Mouse (Mus musculus) spleen, adult 12 weeks (tissue): ENCODE measurements around the gene Olfr1505.

ENCODE experiments used
- DNase-seq: peaks from one replicate; pipeline ENCODE4 v3.0.0; 2022; ENCODE audit warnings: low spot score

Gene Olfr1505

DNA sequence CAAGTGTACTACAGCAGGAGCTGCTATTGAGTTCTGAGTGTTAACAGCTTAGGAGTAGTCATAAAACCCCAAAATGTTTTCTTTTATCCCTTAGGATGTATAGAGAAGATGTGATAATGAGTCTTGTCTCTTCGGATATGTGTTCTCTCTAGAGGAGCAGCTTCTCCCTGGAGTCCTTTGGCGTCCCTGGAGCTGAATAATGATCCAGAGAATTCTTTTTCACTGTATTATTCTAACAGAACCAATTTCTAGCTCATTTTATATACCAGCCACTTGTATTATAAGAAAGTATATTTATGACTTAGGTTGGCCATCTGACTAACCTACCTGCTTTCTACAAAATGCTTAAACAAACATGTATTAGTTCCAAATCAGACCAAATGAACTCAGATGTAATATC lies at the start of gene Olfr1505:
Gene Olfr1505, plus strand, starts transcription at position 301 of the 400 bp plus-strand sequence.
- DNase-seq: no peak

DNA sequence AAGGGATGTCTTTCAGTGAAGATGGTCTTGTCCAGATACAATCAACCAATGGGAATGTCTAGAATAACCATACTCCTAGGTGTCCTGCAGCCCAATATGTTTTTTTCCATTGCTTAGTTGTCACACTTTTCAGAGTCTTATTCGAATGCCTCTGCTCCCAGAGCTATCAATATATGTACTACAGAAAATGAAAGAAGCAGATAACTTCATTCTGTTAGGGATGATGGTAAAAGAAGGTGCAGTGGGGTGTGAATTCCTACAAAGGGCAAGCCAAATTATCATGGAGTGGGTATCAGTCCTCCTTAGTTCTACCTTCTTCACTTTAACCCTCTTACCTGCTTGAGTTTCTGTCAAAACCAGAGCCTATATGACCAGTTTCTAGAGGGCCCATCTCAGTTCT lies 15.5 kb upstream of the Olfr1505 start, which contains the start of gene Olfr1504:
Gene Olfr1504, minus strand, starts transcription at position 101 of the 400 bp plus-strand sequence.
- DNase-seq: no peak
